12 mouse cellular contexts compared by ENCODE assay signal in genomic region chr13:52125037-52125436, GRCm38 (mm10).
"Had no signal": no experiment of that assay in that cellular context is flagged by ENCODE, and none has a peak within 500 bp of the region (broad histone marks: within the 10 kb centered on the region; RNA-seq: fewer than 3 reads in every experiment).

No protein-coding gene starts in this region.

- H3K9me3 ChIP-seq: limb, embryonic 13.5 days; liver, embryonic 13.5 days; midbrain, embryonic 12.5 days; stomach, embryonic 15.5 days had no signal

- H3K36me3 ChIP-seq: limb, embryonic 13.5 days; liver, embryonic 13.5 days; midbrain, embryonic 12.5 days; stomach, embryonic 15.5 days had no signal

- H3K4me3 ChIP-seq: limb, embryonic 13.5 days; liver, embryonic 13.5 days; midbrain, embryonic 12.5 days; stomach, embryonic 15.5 days had no signal

- DNase-seq: kidney, adult 8-10 months; kidney, postnatal 25 days; left cerebral cortex, postnatal 4 days; liver, embryonic 13.5 days; liver, postnatal 0 days; right cerebral cortex, postnatal 14 days; thymus, adult 2 months; thymus, postnatal 25 days had no signal

- H3K27me3 ChIP-seq: liver, embryonic 13.5 days; stomach, embryonic 15.5 days had no signal

- H3K4me2 ChIP-seq: limb, embryonic 13.5 days; liver, embryonic 13.5 days; midbrain, embryonic 12.5 days; stomach, embryonic 15.5 days had no signal

- H3K9ac ChIP-seq: limb, embryonic 13.5 days; liver, embryonic 13.5 days; liver, postnatal 0 days; midbrain, embryonic 12.5 days; stomach, embryonic 15.5 days had no signal

- H3K4me1 ChIP-seq: liver, embryonic 13.5 days; midbrain, embryonic 12.5 days; stomach, embryonic 15.5 days had no signal

- ATAC-seq: liver, postnatal 0 days; midbrain, embryonic 16.5 days had no signal

- H3K27ac ChIP-seq: limb, embryonic 13.5 days; liver, embryonic 13.5 days; midbrain, embryonic 12.5 days; stomach, embryonic 15.5 days had no signal
